Mouse (Mus musculus) liver, embryonic 14.5 days (tissue): ENCODE results near the gene C9. TPM values are rescaled to one million over a fixed set of nuclear protein-coding genes. Genes with fewer than 3 reads are reported as not detected.

Source experiments
- ATAC-seq: fragments of 200-750 bp; cut with Nextera tagmentation; 2 replicates; pipeline ENCODE4 v1.8.0; 2017; ENCODE audit warnings: moderate number of reproducible peaks, mild to moderate bottlenecking, moderate library complexity; ENCODE audit not compliant: insufficient read depth
- DNase-seq, 3 experiments: peaks; one replicate each; pipeline ENCODE4 v3.0.0-alpha.2; 2012 to 2013; ENCODE audit warnings: low read depth in 3 of 3, low spot score in 3 of 3
- H3K27ac ChIP-seq: fragments of 300-500 bp; sonication (generic); 2 replicates; pipeline ENCODE4 v1.5.1; 2014; ENCODE audit warnings: moderate library complexity, mild to moderate bottlenecking, control low read depth, inconsistent platforms
- H3K27me3 ChIP-seq: fragments of 300-500 bp; sonication (generic); 2 replicates; pipeline ENCODE4 v1.6.1; 2014; ENCODE audit warnings: mild to moderate bottlenecking, low read length, moderate library complexity; ENCODE audit not compliant: control insufficient read depth, insufficient read depth
- H3K36me3 ChIP-seq: fragments of 300-500 bp; sonication (generic); replicated peaks from 2 replicates; pipeline ENCODE4 v1.6.1; 2014; ENCODE audit warnings: low read depth; ENCODE audit not compliant: control insufficient read depth, insufficient read depth
- H3K4me1 ChIP-seq, 2 experiments: fragments of 200-500 bp in 1 of 2; fragments of 300-500 bp in 1 of 2; sonication (generic) in 1 of 2; replicated peaks; 2 replicates each; pipeline ENCODE4 v1.6.1; 2012 to 2014; ENCODE audit warnings: antibody characterized with exemption in 1 of 2, inconsistent platforms in 1 of 2, low read length in 1 of 2; ENCODE audit not compliant: control insufficient read depth in 2 of 2, insufficient read depth in 2 of 2
- H3K4me2 ChIP-seq: fragments of 300-500 bp; sonication (generic); 2 replicates; pipeline ENCODE4 v1.6.1; 2014; ENCODE audit warnings: low read depth, mild to moderate bottlenecking, control low read depth, moderate library complexity
- H3K4me3 ChIP-seq, 2 experiments: fragments of 200-500 bp in 1 of 2; fragments of 300-500 bp in 1 of 2; sonication (generic) in 1 of 2; 2 replicates each; pipeline ENCODE4 v1.5.1; 2012 to 2014; ENCODE audit warnings: low read depth in 2 of 2, low read length in 2 of 2, mild to moderate bottlenecking in 2 of 2, control low read depth in 1 of 2, inconsistent platforms in 1 of 2, moderate library complexity in 1 of 2; ENCODE audit not compliant: insufficient read depth in 1 of 2
- H3K9ac ChIP-seq: fragments of 300-500 bp; sonication (generic); replicated peaks from 2 replicates; pipeline ENCODE4 v1.6.1; 2014; ENCODE audit warnings: mild to moderate bottlenecking, control low read depth, moderate library complexity
- H3K9me3 ChIP-seq: fragments of 300-500 bp; sonication (generic); 2 replicates; pipeline ENCODE4 v1.6.1; 2016; ENCODE audit warnings: low read length, mixed read lengths; ENCODE audit not compliant: control insufficient read depth
- CTCF ChIP-seq: IDR thresholded peaks from 2 replicates; pipeline ENCODE4 v1.5.1; 2016; ENCODE audit warnings: antibody characterized with exemption, low read depth, control low read depth
- EP300 ChIP-seq: IDR thresholded peaks from 2 replicates; pipeline ENCODE4 v1.6.1; 2016; ENCODE audit warnings: antibody characterized with exemption, low read depth
- WGBS: fragments of 180-500 bp; shearing (Covaris S2); extraction: QIAGEN DNeasy Blood & Tissue Kit; methylation state at CpG from one replicate; pipeline ENCODE4 v1.1.7; 2014; ENCODE audit not compliant: insufficient replicate concordance; 5-methylcytosine and 5-hydroxymethylcytosine counted together
- polyA plus RNA-seq, 2 experiments: library from polyadenylated mRNA; depleted of rRNA in 1 of 2; stranded (reverse) in 1 of 2; unstranded in 1 of 2; fragments of >200 nt; fragmentation: Nextera tagmentation in 1 of 2; extraction: Ambion mirVana in 1 of 2; gene quantifications; 2 replicates each; pipeline versions ENCODE4 v1.2.1 to v1.2.3; 2012 to 2014

Gene C9
- polyA plus RNA-seq, 2 experiments = 1.3 to 2.6 TPM

GRCm38 (mm10) chr15:6415317-6415716 lies 29.8 kb upstream of the C9 start:
- DNase-seq = no peak
- Histone ChIP-seq H3K36me3 (no peaks in the 10 kb centered on the region), H3K9ac (no peak overlapping the region), H3K27me3 (no peaks in the 10 kb centered on the region), H3K9me3 (no peaks in the 10 kb centered on the region), H3K4me3 (no peak overlapping the region), H3K27ac (no peak overlapping the region), H3K4me2 (no peak overlapping the region), H3K4me1 (no peaks in the 10 kb centered on the region)
- ATAC-seq = no peak
- TF ChIP-seq CTCF = no peak
- TF ChIP-seq EP300 = no peak
- 55% methylated on average over 5 of the region's 5 CpGs for WGBS

GRCm38 (mm10) chr15:6431777-6432176 lies 13.3 kb upstream of the C9 start:
- H3K9ac ChIP-seq = no peak overlapping the region
- no peak overlapping the region for H3K4me2 ChIP-seq
- H3K9me3 ChIP-seq = no peaks in the 10 kb centered on the region
- DNase-seq = no peak
- no peaks in the 10 kb centered on the region for H3K27me3 ChIP-seq
- TF ChIP-seq EP300 = no peak
- no peak for TF ChIP-seq CTCF
- no peaks in the 10 kb centered on the region for H3K36me3 ChIP-seq
- no peak overlapping the region for H3K27ac ChIP-seq
- no peak overlapping the region for H3K4me3 ChIP-seq
- H3K4me1 ChIP-seq = no peaks in the 10 kb centered on the region
- ATAC-seq = no peak
- WGBS = 69% methylated on average over 7 of the region's 7 CpGs

GRCm38 (mm10) chr15:6432411-6432810 lies 12.7 kb upstream of the C9 start:
- no peaks in the 10 kb centered on the region for H3K9me3 ChIP-seq
- WGBS = 74% methylated on average over 7 of the region's 7 CpGs
- ATAC-seq (no peak), DNase-seq (no peak)
- no peak overlapping the region for H3K4me2 ChIP-seq
- H3K4me3 ChIP-seq = no peak overlapping the region
- H3K4me1 ChIP-seq = no peaks in the 10 kb centered on the region
- H3K36me3 ChIP-seq = no peaks in the 10 kb centered on the region
- no peak overlapping the region for H3K27ac ChIP-seq
- H3K9ac ChIP-seq = no peak overlapping the region
- no peaks in the 10 kb centered on the region for H3K27me3 ChIP-seq
- TF ChIP-seq CTCF (no peak), EP300 (no peak)

DNA sequence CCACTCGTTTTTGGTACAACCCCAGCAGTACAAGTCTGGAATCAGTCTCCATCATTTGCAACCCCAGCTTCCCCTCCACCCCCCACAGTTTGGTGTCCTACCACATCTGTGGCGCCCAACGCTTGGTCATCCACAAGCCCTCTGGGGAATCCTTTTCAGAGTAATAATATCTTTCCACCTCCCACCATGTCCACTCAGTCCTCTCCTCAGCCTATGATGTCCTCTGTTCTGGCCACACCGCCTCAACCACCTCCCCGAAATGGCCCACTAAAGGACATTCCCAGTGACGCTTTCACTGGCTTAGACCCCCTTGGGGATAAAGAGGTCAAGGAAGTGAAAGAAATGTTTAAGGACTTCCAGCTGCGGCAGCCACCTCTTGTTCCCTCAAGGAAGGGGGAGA lies 9.8 kb upstream of the C9 start:
- Histone ChIP-seq H3K9ac (no peak overlapping the region), H3K36me3 (no peaks in the 10 kb centered on the region), H3K9me3 (no peaks in the 10 kb centered on the region), H3K4me3 (no peak overlapping the region), H3K4me1 (no peaks in the 10 kb centered on the region), H3K27ac (no peak overlapping the region), H3K27me3 (no peaks in the 10 kb centered on the region), H3K4me2 (no peak overlapping the region)
- DNase-seq (no peak), ATAC-seq (no peak)
- TF ChIP-seq CTCF (no peak), EP300 (no peak)
- 68% methylated on average over 7 of the region's 7 CpGs for WGBS

GRCm38 (mm10) chr15:6435773-6436172 lies 9.4 kb upstream of the C9 start:
- no peak for ATAC-seq

DNA sequence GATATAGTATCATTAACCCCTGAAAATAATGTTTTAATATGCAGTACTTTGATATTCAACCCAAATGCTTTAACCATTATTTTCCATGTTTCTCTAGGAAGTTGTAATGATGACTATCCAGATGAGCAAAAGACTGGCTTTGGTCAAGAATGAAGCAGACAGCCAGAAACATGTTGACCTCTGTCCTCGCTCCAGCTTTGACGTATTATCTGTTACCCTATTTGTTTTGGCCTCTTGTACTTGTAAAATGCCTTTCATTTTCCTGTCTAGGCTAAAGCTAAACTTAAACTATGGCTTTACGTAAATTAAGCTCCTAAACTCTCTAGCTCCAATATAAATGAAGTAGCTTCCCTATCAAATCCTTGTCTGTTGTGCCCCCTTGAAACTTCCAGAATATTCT lies 6.4 kb upstream of the C9 start:
- Histone ChIP-seq H3K27me3 (no peaks in the 10 kb centered on the region), H3K36me3 (no peaks in the 10 kb centered on the region), H3K4me1 (no peaks in the 10 kb centered on the region), H3K9ac (no peak overlapping the region), H3K4me3 (no peak overlapping the region), H3K9me3 (no peaks in the 10 kb centered on the region), H3K4me2 (no peak overlapping the region), H3K27ac (no peak overlapping the region)
- 74% methylated on average over 3 of the region's 3 CpGs for WGBS
- ATAC-seq = no peak
- TF ChIP-seq CTCF (no peak), EP300 (no peak)
- DNase-seq = no peak

More at GRCm38 (mm10) chr15:6435773-6436172, 9.4 kb upstream of the C9 start:
- Histone ChIP-seq H3K9ac (no peak overlapping the region), H3K36me3 (no peaks in the 10 kb centered on the region), H3K4me1 (no peaks in the 10 kb centered on the region), H3K4me3 (no peak overlapping the region), H3K9me3 (no peaks in the 10 kb centered on the region), H3K4me2 (no peak overlapping the region), H3K27ac (no peak overlapping the region), H3K27me3 (no peaks in the 10 kb centered on the region)
- TF ChIP-seq CTCF (peak; percentile 63), EP300 (no peak)
- 40% methylated on average over 2 of the region's 2 CpGs for WGBS
- DNase-seq = no peak
